Mouse (Mus musculus) megakaryocyte-erythroid progenitor cell, adult 5-6 weeks (primary cell): ENCODE data around the gene Grm1. TPM values are rescaled to one million over a fixed set of nuclear protein-coding genes. Genes with fewer than 3 reads are reported as not detected.
"Not testable (repeated sequence)": the region's sequence is repeated elsewhere in the genome, so short reads cannot be mapped to it uniquely, and the experiment has no call there.

ENCODE experiments used
- ATAC-seq: replicated peaks from 2 replicates; pipeline ENCODE4 v1.8.0; 2016; ENCODE audit warnings: mild to moderate bottlenecking, inconsistent platforms; ENCODE audit not compliant: severe bottlenecking, poor library complexity, low FRiP score, low TSS enrichment
- total RNA-seq, 2 experiments: library from RNA; stranded (forward) in 1 of 2; stranded (reverse) in 1 of 2; fragments of 200-1000, 215-1000 nt in 1 of 2; fragments of >200 nt in 1 of 2; fragmentation: Nextera tagmentation in 1 of 2; gene quantifications; 2 replicates each; pipeline ENCODE4 v1.2.3; 2014 to 2017

Grm1 gene
- total RNA-seq (2014; fragmentation: Nextera tagmentation): not detected in 2 replicates
- total RNA-seq (2017): not detected in 2 replicates

- 0 out of 2 replicates have a peak, but pooled peaks have one; percentile 52 for ATAC-seq
These were observed at the start of gene Grm1 for GRCm38 (mm10) chr10:11081611-11082398. Gene Grm1 (minus strand): TSS chr10:11082356.

DNA sequence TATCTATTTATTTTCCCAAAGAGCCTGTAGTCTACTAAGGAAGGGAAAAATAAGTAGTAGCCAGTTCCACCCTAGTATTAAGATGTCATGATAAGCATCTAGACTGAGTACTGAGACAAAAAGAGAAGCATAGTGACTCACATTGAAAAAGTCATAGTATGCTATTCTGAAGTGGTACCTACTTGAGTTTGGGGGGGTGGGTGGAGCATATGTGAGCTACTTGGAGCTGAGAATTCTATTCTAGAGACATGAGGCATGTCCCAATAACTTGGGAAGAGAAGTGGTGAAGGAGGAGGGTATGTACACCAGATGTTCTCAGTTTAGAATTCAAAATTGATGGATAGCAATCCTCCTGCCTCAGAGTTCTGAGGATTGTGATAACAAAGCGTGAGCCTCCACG lies 39.6 kb upstream of the Grm1 start:
- ATAC-seq: no peak

- ATAC-seq: no peak
These were observed 16.4 kb upstream of the Grm1 start for GRCm38 (mm10) chr10:11098475-11099044.

GRCm38 (mm10) chr10:11086348-11086747 lies 4.2 kb upstream of the Grm1 start:
- ATAC-seq: no peak

DNA sequence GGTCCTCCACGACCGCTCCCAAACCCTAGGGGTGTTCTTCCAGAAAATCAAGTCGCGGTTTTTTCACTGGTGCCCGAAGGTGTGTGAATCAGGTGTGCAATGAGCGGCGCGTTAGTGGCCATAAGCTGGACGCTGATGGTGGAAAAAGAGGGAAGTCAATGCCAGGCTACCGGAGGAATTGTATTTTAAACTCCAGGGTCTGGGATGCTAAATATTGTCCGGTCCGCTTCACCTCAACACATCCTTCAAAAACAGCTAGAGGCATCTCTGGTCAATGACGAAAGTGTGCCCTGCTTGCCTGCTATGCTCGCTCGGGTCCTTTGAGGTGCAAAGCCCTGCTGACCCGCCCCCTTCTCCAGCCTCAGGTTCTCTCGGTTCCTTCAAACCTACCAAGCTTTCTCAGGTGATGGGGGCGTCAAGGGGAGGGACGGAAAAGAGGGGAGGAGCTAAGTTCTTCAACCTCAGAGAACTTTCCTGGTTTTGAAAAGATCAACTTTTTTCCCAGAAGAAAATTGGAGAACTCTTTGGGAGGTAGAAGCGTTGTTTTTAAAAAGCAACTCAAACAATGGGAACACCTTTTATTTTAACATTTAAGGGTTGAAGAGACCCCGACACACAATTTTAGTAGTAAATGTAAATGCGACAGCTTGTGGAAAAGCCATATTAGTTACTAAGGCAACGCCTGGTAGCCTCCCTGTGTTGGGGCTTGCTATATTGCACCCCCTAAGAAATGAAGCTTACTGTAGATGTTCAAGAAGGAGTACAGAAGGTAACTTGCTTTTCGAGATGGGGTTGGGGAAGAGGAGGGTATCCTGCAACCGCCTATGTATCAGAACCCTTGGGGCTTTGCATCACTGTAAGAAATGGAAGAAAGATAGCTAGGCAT lies 1.2 kb downstream of the Grm1 start:
- no peak for ATAC-seq

- ATAC-seq: no peak
These were observed 2.0 kb downstream of the Grm1 start for GRCm38 (mm10) chr10:11080013-11080724.

- no peak for ATAC-seq
These were observed 2.6 kb downstream of the Grm1 start for GRCm38 (mm10) chr10:11079506-11079905.

GRCm38 (mm10) chr10:11065136-11065535 lies 17.0 kb downstream of the Grm1 start:
- no peak for ATAC-seq

GRCm38 (mm10) chr10:11061318-11062071 lies 20.7 kb downstream of the Grm1 start:
- no peak for ATAC-seq

GRCm38 (mm10) chr10:11049361-11049760 lies 32.8 kb downstream of the Grm1 start:
- ATAC-seq: no peak

- ATAC-seq: not testable (repeated sequence)
These were observed 36.7 kb downstream of the Grm1 start for GRCm38 (mm10) chr10:11045421-11045820.

GRCm38 (mm10) chr10:11044455-11045106 lies 37.6 kb downstream of the Grm1 start:
- no peak for ATAC-seq

DNA sequence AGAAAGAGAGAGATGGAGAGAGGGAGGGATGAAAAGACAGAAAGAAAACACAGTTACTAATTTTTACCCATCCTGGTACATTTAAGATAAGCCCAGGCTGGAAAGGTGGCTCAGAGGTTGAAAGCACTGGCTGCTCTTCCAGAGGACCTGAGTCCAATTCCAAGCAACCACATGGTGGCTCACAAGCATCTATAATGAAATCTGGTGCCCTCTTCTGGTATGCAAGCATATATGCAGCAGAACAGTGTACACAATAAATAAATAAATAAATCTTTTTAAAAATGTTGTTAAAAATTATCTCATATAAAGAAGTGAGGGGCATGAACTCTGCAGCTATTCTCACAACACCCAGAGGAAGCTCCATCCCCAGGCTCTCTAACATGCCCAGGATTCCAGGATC lies 42.8 kb downstream of the Grm1 start:
- ATAC-seq: no peak

GRCm38 (mm10) chr10:11032221-11032620 lies 49.9 kb downstream of the Grm1 start:
- no peak for ATAC-seq

DNA sequence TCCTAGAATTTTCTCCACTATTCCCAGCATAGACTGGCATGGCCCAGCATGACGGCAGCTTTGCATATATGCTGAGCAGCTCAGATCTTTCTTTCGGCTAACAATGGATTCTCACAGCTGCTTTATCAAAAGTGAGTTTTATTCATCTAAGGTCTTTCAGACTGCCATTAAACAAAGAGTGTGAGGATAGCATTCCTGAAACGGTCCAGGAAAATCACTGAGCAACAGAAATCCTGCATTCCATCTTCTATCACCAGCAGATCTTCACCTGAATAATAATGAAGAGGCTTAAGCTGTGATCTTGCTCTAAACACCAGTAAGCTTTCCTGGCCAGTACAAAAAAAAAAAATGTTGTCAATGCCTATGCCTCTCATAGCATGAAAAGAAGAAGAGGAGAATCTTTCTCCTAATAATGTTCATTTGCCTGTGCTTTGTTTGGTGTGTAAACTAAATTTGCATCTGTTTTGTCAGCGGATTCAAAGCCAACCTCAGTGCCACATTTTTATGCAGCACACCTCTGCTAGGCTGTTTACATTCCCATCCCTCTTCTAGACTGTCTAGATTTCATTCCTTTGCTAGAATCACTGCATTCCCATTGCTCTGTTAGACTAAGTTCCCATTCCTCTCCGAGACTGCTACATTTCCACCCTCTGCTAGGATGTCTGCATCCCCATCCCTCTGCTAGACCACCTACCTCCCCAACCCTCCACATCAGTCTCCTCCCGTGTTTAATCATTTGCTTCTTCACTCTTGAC lies 56.2 kb downstream of the Grm1 start:
- no peak for ATAC-seq

DNA sequence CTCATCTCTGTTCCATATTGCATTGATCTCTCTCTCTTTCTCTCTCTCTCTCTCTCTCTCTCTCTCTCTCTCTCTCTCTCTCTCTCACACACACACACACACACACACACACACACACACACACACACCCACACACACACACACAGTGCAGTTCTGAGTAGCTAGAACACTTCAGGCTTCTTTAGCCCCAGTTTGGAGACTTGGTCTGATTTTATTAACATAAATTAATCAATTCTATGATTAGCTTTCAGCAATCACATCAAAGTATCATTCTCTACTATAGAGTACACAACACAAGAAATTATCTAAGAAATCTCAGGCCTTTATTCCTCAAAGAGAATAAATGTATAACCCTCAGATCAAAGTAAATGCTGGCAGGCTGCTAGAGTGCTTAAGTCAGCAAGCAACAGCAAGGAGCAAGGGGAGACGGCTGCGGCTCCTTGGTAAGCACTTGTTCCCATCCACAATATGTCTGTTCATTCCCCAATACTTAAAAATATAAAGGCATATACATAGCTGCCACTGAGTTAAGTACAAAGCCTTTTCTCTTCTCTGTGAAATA lies 63.1 kb downstream of the Grm1 start:
- no peak for ATAC-seq

- no peak for ATAC-seq
These were observed 68.5 kb downstream of the Grm1 start for GRCm38 (mm10) chr10:11013653-11014052.
